Mouse (Mus musculus) Patski (cell line): ENCODE results near the gene Tspan13. TPM values are rescaled to one million over a fixed set of nuclear protein-coding genes. Genes with fewer than 3 reads are reported as not detected.

Source experiments
- ATAC-seq: fragments of 100-300 bp; one replicate; pipeline ENCODE4 v1.8.0; 2021
- CTCF ChIA-PET: fragments of 350-600 bp; sonication (Branson Sonifier 250); formaldehyde crosslinking; loops from one replicate; lab custom pipeline; 2022; ENCODE audit warnings: inconsistent platforms; lab: Charles Lee
- POLR2A ChIA-PET: fragments of 350-600 bp; sonication (Branson Sonifier 250); formaldehyde crosslinking; loops from one replicate; lab custom pipeline; 2022; ENCODE audit warnings: antibody characterized with exemption, inconsistent platforms; lab: Charles Lee
- DNase-seq: peaks from one replicate; pipeline ENCODE4 v3.0.0-alpha.2; 2011; ENCODE audit warnings: low read depth, low spot score
- H3K27me3 ChIP-seq: fragments of 371-371 bp; one replicate; pipeline ENCODE4 v1.5.1; 2021
- CTCF ChIP-seq: fragments of 100-300 bp; IDR thresholded peaks from one replicate; pipeline ENCODE4 v1.5.1; 2021
- in situ Hi-C: fragments of 300-500 bp; cut with MboI; formaldehyde crosslinking; loops from 3 replicates; pipeline ENCODE4 v1.11.1; 2018; ENCODE audit warnings: low pct_unique_long_range_greater_than_20kb, mixed read lengths
- polyA plus RNA-seq: library from polyadenylated mRNA; unstranded; gene quantifications from one replicate; pipeline ENCODE4 v1.2.3, GENCODE M21; 2021

The Tspan13 gene
- polyA plus RNA-seq = 12.6 TPM

DNA sequence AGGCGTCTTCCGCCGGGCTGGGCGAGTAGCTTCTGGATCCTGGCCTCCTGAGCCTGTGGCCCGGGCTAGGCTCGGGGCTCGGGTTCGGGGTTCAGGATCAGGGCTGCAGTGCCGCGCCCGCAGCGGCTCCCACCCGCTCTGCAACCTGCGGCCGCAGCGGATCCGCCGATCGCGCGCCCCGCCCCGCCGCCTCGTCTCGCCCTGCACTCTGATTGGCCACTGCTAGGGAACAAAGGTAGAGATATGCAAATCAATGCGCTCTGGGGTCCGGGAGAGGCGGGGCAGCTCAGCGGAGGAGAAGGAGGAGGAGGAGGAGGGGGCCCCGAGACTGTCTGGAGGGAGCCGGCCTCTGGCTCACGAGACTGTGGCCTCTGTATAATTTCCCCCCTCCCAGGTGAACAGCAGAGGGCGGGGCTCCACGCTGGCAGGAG, at the start of gene Tspan13:
Gene Tspan13, minus strand, starts transcription at position 153 of the 431 bp plus-strand sequence.
- ATAC-seq (peak; percentile 98), DNase-seq (no peak)
- TF ChIP-seq CTCF = no peak
- ChIA-PET POLR2A (no interaction called here), CTCF (interaction anchor here (0.7 kb wide), 1 partner anchor 13 kb away, joined by 3 read pairs; no protein-coding TSS in a partner anchor)
- peaks cover 19% of the 10 kb centered on the region for H3K27me3 ChIP-seq
- in situ Hi-C loops = no loop called here

DNA sequence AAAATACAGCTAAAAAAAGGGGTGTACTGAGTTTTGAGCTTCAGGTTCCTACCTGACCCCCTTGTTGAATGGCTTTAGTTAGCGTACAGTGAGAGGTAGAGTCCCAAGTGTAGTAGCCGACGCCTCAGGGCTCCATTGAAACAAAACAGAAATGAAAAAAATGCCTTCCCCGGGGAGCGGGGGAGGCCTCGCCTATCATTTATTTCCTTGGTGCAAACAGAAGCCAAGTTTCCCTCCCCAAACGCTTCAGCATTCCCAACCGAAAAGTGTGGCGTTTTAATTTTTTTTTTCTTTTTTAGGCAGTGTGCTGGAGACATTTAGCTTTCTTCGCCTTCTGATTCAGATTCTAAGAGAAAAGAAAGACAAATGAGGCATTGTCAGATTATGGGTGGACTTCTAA, 49.7 kb upstream of the Tspan13 start:
- ChIA-PET POLR2A (no interaction called here), CTCF (no interaction called here)
- ATAC-seq (no peak), DNase-seq (no peak)
- in situ Hi-C loops = no loop called here
- TF ChIP-seq CTCF = no peak
- H3K27me3 ChIP-seq = no peaks in the 10 kb centered on the region

DNA sequence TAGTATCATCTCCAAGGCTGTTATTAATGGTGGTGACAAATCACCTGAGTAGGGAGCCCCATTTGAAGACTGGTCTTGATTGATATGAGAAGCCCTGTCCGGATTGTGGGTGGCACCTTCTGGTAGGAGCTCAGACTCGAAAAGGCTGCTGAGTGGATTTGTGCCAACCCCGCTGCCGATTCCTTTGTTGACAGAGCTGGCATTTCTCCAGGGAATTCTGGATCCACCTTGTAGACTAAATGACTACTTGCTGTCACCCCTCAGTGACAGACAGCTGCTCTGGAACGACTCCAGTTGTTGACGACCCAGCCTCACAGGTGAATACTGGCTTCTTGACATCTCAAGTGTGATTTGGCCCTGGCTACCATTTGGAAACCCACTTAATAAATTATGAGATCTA, 46.9 kb upstream of the Tspan13 start:
- no peaks in the 10 kb centered on the region for H3K27me3 ChIP-seq
- POLR2A ChIA-PET = no interaction called here
- CTCF ChIA-PET = no interaction called here
- DNase-seq (no peak), ATAC-seq (no peak)
- no peak for TF ChIP-seq CTCF
- in situ Hi-C loops = no loop called here

DNA sequence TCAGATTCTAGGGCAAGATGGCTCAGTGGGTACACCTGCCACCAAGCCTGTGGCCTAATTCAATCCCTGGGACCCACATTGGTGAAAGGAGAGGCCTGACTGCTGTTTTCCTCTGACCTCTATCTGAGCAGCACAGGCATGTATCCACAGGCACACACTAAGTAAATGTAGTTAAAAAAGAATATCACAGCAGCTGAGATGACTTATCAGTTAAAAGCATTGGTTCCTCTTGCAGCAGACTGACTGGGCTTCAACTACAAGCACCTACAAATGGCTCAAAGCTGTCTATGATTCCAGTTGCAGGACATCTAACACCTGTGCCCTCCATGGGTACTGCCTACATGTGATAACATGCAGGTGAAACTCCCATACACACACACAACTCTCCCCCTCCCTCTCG, 46.5 kb upstream of the Tspan13 start:
- no peak for TF ChIP-seq CTCF
- ChIA-PET POLR2A (no interaction called here), CTCF (no interaction called here)
- no peaks in the 10 kb centered on the region for H3K27me3 ChIP-seq
- in situ Hi-C loops = no loop called here
- no peak for ATAC-seq
- no peak for DNase-seq

DNA sequence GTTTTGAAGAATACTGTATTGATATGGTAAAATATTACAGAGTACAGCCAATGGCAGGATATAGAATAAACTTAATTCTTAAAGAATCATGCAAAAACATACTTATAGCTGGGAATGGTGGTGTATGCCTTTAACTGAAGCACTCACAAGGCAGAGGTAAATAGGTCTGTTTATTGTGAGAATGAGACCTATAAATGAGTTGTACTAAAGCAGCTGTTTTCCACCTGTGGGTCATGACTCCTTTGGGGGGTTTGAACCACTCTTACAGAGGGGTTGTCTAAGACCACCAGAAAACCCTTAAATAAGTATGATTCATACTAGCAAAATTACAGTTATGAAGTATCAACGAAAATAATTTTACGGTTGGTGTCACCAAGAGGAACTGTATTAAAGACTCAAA, 43.1 kb upstream of the Tspan13 start:
- H3K27me3 ChIP-seq = no peaks in the 10 kb centered on the region
- ChIA-PET POLR2A (no interaction called here), CTCF (no interaction called here)
- DNase-seq = no peak
- no peak for TF ChIP-seq CTCF
- ATAC-seq = no peak
- in situ Hi-C loops = no loop called here

DNA sequence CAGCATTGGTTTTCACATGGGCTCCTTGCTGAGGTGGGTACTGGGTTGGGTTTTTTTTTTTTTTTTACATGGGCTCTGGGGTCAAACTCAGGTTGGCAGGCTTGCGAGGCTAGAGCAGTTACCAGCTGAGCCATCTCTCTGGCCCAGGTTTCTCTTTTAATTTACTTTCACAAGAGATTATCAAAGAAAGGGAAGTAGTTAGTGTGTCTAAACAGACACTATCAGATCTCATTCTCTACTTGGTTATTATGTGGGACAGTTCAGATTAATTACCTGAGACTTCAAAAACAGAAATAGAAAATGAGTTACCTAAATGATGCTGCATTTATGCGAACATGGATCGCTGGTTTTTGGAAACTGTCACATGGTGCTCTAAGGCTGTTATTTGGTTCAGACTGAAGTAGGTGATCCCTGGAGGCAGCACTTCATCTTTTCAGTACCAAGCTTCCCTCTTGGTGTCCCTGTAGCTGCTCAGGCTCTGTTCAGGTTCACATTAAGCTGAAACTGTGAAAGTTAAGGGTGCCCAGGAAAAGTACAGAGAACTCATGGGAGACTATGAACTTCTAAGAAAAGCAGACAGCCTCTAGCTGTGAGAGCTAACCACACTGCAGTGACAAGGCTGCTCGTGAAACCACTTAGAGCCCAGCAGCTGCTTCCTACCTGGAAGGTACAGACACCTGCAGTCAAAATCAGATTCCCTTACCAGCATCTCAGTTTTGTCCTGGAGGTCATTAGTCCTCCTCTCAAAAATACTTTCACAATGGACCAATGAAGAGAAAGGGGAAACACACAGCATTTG, 36.0 kb upstream of the Tspan13 start:
- in situ Hi-C loops = no loop called here
- TF ChIP-seq CTCF = no peak
- CTCF ChIA-PET = no interaction called here
- no peak for DNase-seq
- ATAC-seq = no peak
- no peaks in the 10 kb centered on the region for H3K27me3 ChIP-seq
- POLR2A ChIA-PET = no interaction called here

DNA sequence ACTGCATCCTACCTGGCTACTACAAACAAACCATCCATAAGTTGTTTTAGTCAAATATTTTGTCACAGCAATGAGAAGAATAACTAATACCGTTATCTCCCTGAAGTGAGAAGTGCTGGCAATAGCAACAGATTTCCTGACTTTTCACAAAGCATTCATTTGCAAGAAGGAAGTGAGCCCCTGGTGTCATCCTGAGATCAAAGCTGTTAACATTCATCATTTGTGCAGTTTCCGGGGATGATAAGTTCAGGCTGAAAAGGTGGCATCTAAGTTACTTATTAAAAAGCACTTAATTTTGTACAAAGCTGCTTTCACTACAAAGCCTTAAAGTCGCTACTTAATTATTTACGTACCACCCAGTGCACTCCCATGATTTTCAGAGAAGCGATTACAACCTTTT, 30.6 kb upstream of the Tspan13 start:
- ChIA-PET POLR2A (no interaction called here), CTCF (interaction anchor here (1.1 kb wide), 1 partner anchor 15 kb away, joined by 3 read pairs; no protein-coding TSS in a partner anchor)
- in situ Hi-C loops = no loop called here
- ATAC-seq = no peak
- no peak for TF ChIP-seq CTCF
- no peak for DNase-seq
- H3K27me3 ChIP-seq = no peaks in the 10 kb centered on the region

DNA sequence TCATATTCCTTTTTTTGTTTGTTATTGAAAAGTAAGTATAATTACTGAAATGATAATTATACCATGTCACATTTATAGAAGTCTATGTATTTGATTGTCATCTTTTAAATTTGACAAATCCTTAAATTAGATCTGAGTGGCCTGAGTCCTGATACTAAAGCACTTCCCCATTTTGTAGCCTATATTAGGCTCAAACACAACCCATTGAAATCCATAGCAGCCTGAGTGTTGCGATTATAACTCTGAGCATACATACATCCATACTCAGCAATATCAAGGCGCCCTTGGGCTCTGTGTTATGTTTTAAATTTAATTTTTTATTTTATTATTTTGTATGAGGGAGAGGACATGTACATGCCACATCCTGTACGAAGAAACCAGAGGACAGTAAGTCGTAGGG, 27.9 kb upstream of the Tspan13 start:
- H3K27me3 ChIP-seq = no peaks in the 10 kb centered on the region
- ChIA-PET POLR2A (no interaction called here), CTCF (no interaction called here)
- no peak for ATAC-seq
- TF ChIP-seq CTCF = no peak
- no peak for DNase-seq
- in situ Hi-C loops = no loop called here

DNA sequence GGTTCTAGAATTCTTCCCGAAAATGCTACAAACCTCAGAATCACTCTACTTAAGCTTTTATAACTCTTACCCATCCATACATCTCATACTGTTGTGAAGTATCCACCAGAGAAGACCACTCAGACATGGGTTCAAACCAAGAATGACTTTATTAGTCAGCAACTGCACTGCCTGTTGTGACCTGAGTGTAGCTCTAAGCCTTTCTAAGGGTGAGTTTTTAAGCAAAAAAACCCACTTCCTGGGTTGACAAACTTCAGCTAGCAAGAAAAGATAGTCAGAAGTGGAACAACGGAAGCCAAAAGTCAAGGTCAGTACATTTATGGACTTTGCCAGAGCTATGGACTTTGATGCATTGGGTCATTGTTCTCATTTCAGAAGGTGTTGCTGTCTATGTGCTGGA, 25.2 kb upstream of the Tspan13 start:
- no peaks in the 10 kb centered on the region for H3K27me3 ChIP-seq
- no peak for ATAC-seq
- no peak for TF ChIP-seq CTCF
- CTCF ChIA-PET = no interaction called here
- no peak for DNase-seq
- in situ Hi-C loops = no loop called here
- POLR2A ChIA-PET = no interaction called here

DNA sequence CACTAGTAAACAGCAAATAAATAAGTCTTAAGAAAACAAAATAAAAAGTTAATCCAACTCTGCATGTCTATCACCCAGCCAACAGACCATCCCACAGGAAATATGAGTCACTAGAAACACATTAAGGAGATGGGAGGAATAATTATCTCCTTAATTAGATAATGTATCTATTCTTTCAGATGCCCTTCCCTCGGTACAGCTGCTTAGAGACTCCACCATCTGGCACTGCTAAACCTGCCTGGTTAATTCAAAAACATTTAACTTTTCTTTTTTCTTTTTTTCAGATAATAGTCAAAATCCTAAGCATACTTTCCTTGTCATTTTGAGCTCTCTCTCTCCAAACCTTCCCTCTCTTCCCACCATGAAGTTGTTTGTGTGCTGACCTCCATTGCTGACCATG, 23.6 kb upstream of the Tspan13 start:
- H3K27me3 ChIP-seq = no peaks in the 10 kb centered on the region
- DNase-seq (no peak), ATAC-seq (no peak)
- no peak for TF ChIP-seq CTCF
- ChIA-PET CTCF (no interaction called here), POLR2A (no interaction called here)
- in situ Hi-C loops = no loop called here

DNA sequence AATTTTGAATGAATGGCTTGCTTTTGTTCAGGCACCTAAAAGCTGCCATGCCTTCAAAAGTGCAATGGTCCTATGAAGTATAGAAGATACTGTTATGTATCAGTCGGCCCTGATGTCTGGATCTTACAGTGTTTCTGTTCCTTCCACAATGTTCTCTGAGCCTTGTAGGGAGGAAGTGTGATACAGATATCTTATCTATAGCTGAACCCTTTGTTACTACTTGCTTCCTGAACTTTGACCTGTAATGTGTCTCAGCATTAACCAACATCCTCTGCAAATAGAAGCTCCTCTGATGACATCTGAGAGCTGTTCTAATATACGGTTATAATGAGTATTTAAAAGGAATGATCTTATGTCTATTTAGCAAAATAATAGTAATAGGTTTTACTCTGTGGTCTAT, 15.4 kb upstream of the Tspan13 start:
- POLR2A ChIA-PET = interaction anchor here (0.6 kb wide), 1 partner anchor 108 kb away, joined by 3 read pairs; no protein-coding TSS in a partner anchor
- no peak for TF ChIP-seq CTCF
- no peaks in the 10 kb centered on the region for H3K27me3 ChIP-seq
- DNase-seq = no peak
- ATAC-seq = no peak
- in situ Hi-C loops = no loop called here
- CTCF ChIA-PET = interaction anchor here (0.7 kb wide), 1 partner anchor 16 kb away, joined by 3 read pairs; no protein-coding TSS in a partner anchor
